Mouse (Mus musculus) yolk sac, embryonic 10.5 days (tissue): ENCODE measurements around the gene Islr.

Experiments
- DNase-seq: peaks from one replicate; pipeline ENCODE4 v3.0.0-alpha.2; 2017; ENCODE audit warnings: low spot score

Gene Islr

DNA sequence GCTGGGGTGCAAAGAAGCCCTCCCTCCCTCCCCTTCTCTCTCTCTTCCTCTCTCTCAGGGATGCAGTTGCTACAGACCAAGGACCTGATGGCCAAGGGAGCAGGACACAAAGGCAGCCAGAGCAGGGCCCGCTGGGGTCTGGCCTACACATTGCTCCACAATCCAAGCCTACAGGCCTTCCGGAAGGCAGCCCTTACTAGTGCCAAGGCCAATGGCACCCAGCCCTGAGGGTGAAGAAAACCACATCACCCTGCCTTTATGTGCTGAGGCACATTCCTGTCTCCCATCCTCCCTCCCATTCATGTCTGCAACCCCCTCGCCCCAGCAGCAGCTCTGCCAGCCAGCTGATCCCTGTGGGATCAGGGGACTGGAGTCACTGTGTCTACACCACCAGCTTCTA, 51.0 kb downstream of the Islr start:
- DNase-seq = no peak

DNA sequence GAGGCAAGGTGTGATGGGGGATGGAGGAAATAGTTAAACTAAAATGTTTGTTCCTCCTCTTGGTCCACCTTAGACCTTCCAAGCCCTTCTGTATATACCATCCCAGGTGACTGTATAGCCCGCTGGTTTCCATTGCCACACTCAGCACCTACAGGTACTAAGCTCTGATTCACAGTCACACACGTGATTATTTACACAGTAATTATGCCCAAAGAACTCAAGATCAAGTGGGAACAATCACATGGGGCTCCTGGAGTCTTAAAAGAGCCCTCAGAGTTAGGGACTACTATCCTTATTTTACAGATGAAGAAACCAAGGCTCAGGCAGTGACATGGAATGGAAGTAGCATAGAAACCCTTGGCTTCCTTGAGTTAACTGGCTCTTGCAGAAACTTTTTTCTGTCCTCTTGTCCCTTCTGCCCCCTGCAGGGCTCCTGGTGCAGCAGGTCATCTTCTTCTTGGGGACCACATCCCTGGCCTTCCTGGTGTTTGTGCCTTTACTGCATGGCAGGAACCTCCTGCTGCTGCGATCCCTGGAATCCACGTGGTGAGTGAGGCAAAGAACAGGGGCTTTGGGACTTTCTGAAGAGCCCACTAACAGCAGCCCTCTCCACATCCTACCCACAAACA, 53.3 kb downstream of the Islr start:
- DNase-seq = no peak

DNA sequence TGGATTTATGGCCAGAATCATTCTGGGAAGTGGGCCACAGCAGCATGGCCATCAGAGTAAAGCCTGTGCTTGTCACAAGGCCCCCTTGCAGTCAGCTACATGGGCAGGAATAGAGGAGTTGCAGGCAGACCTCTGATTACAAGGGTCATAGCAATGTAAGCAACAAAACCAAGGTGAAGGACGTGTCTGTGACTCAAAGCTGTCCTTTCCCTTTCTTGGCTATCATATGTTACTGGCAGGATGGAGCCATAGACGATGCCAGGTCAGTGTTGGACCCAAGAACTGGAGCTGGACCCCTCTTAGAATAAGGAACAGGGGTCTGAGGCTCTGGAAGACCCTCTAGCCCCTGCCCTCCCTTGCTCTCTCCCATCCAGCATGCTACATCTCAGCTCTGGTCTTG, 55.3 kb downstream of the Islr start:
- DNase-seq = no peak

DNA sequence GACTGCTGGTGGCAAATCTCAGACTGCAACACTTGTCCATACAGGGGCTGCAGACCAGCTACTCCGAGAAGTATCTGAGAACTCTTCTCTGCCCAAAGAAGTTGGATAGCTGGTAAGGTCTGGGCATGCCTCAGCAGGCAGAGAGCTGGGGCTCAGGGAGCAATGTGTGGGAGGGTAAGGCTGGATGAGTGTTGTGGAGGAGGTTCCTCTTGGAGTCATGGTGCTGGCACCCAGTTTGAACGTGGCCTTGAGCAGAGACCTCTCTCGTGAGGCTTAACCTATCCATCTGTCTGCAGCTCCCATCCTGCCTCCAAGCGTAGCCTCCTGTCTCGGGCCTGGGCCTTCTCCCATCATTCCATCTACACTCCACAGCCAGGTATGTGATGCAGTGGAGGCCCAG, 58.7 kb downstream of the Islr start:
- no peak for DNase-seq

DNA sequence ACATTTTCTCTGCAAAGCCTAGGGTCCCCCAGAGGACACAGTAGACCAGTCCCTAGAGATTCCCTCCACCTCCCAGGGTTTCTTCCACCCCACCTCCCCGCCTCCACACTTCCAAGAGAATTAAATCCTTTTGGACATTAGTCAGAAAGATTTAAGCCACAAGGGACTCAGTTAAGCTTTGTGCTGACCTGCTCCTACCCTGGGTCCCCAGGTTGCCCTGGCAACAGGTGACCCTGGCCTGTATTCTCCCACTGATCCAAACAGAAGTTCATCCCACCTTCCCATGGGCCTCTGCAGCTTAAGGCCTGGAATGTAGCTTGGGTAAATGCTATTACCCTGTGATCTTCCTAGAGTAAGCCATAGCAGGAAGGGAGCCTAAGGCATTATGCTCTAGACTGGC, 59.4 kb downstream of the Islr start:
- DNase-seq = peak; percentile 35

DNA sequence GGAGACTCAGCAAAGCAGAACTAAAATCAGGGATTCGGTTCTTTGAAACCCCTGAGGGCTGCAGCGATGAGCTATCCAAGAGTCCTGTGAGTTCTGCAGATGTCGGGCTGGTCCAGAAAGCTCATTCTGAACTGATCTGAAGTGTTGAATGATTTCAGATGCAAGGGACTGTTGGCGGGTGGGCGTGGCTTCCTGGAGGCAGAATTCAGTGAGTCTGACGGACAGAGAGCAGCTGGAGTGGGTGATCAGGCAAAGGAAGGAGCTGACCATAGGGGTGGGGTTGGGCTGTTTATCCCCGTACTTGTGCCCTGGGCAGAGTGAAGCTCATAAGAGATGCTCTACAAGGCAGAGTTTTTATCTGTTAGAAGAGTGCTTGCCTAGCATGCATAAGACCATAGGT, 60.7 kb downstream of the Islr start:
- no peak for DNase-seq

DNA sequence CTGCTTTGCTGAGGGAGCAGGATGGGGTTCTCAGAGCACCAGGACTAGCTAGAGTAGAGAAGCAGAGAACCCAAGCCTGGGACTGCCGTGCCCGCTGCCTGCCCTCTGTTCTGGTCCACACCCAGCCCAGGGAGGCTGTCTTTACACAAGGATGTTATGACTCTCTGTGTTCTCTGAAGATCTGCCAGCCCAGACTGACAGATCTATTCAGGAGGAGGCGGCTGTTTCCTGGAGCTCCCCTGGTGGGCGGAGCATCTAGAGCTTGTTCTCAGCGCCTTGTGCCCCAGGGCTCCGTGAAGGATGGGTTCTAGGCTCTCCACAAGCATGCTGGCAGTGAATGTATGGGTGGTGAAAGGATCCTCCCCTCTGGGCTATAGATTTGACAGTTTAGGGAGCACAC, 64.2 kb downstream of the Islr start:
- DNase-seq = no peak

DNA sequence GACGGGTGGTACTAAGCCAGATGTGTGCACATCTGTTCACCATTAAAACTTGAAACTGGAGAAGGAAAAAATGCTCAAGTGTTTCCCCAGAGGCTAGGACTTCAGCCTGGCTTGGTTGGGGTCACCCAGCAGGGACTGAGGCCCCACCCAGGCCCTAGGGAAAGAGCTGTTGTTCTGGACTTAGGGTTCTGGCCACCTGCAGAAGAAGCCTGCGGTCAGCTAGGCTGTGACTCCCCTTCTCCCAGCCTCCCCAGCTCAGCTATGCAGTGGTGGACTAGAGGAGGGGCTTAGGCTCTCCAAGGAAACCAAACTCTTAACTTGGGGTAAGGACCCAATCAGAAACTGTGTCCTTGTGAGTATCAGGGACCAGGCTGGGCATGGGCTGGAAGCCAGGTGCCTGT, 68.2 kb downstream of the Islr start:
- no peak for DNase-seq

DNA sequence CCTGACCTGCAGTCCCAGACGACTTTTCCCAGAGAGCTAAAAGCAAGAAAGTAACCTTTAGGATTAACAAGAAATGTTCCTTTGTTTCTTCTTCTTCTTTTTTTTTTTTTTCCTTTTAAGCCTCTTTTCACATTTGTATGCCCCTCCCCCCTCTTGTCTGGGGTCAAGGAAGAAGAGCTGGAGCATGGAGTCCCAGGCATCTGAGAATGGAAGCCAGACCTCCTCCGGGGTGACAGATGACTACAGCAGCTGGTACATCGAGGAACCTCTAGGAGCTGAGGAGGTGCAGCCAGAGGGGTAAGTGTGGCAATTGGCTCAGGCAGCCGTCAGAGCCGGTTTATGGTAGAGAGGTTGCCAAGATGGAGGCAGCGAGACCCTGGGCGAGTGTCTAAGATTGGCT, 69.2 kb downstream of the Islr start:
- DNase-seq = no peak

DNA sequence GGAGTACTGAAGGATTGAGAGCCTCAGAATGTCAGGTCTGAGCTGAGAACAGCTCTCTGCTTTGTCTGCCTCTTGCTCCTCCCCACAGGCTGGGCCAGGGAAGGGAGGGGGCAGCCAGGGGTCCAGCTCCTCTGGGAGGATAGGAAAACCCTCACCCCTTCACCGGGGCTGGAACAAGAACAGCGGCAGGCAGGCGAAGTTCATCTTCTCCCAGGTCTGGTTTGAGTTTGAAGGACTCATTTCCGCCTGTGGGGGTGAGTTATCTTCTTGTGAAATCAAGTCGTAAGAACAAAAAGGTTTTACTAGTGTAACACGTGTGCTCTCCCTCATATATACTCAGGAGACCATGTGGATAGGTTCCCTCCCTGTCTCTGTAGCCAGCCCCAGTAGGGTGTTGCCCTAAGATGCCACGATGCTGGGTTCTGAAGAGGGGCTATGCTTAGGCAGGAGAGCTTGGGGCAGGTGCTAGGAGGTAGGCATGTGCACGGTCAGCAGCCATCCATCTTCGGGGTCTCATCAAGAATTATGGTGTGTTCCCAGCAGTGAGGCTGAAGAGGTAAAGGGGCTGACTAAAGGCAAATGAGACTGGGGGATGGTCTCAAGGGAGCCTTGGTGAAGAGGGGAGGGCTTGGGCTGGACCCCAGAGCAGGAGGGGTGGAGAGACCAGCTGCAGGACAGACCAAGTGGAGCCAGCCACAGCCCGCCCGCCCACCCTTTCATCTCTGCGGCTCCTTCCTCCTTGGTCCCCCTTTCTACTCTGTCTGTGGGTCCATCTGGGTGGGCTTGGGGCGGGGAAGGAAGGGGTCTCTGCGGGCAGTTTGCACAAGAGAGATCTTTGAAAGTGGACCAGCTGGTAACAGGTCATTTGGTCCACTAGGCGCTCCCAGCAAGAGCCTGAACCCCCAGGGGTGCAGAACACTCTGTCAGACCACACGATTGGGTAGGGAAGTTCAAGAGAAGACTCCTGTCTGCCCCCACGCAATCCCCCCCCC, 69.9 kb downstream of the Islr start:
- DNase-seq = peak; percentile 29

DNA sequence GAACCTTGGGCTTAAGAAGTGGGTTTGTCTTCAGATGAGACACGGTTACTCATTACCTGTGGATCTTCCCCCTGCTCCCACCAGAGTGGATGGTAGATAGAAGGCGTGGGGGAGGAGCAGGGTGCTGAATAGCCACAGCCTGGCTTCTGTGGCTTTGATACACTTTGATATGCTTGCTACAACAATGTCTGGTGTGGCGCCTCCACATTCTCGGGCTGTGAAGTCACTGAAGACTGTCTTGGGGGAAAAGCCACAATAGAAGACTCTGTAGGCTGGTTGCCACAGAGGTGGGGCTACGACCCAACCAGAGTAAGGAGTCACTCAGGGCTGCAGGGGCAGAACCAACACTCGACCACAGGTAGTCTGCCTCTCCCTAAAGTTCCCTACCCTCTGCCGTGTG, 72.4 kb downstream of the Islr start:
- DNase-seq = no peak

DNA sequence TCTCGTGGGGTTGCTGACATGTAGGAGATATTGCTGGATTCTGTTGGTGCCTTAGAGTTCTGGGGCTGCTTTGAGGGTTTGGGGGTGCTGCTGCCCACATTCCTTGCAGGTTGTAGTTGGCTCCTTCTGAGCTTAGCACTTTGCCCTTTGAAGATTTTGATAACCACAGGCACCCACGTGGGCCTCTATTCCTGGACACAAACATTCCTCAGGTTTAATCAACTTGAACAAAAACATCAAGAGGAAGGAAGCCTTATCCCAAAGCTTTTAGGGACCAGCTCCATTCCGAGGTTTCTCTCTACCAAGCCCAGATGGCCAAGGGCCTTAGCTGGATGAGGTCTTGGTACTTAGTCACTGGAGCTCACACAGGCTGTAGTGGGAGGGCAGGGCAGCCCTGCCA, 73.2 kb downstream of the Islr start:
- DNase-seq = no peak

DNA sequence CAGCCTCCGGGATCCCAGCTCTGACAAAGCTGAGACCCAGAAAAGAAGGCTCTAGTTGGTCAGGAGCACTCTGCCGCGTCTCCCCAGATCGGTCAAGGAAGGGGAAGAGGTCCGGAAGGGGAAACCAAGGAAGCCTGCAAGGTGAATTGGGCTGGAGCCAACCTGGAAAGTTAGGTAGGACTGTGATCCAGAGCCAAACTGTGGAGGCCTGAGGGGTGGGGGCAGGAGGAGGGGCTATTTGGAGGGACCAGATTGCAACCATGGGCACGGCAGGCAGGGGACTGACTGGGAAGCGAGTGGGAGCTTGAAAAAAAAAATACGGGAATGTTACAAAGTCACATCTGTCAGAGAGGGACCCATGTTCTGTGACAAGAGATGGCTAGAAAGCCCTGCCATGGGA, 74.6 kb downstream of the Islr start:
- DNase-seq = no peak

DNA sequence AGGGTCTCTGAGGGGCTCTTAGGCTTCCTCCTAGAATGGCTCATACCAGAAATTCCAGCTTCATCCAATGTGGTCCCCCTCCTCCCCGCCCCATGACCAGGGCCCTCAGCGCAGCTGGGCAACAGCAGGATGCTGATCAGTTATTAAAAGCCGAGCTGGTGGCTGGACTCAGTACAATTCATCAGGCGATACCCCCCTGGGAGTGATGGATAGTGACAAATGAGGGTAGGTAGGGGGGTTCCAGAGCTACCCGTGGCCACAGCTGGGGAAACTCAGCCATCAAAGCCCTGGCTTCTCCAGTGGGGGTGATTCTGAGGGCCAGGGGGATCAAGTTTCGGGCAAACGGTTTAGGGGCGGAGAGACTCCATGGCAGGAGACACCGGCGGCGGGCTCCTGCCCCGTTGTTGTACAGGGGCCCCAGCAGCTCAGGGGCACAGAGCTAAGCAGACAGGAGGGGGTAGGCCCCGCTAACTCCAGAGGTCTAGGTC, 75.1 kb downstream of the Islr start:
- DNase-seq = peak; percentile 33

DNA sequence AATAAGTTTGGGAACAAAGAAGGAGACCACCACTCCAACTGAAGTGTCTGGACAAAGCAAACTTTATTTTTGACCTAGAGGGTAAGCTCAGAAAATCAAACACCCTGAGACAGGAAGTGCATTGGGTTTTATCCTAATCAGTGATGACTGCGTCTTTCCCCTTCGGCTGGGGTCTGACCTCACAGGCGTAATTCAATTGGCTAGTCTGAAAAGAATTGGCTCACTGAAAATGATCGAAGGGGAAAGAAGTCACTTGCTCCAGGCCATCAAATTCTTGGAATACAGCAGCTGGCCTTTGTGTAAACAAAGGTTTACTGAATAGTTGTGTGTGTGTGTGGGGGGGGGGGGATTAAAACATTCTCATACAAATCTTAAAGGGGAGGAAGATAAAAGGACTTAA, 78.3 kb downstream of the Islr start:
- DNase-seq = no peak

DNA sequence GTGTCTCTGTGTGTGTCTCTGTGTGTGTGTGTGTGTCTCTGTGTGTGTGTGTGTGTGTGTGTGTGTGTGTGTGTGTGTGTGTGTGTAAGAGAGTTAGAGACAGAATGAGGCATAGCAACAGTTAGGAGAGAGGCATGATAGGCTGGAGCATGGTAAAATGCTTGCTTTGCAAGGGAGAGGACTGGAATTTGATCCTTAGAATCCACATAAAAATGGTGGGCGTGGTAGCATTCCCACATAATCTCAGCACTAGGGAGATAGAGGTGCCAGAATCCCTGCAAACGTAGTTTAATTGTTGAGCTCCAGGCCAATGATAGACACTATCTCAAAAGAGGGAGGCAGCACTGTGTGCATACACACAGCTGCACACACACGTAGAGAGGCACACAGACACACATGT, 79.0 kb downstream of the Islr start:
- no peak for DNase-seq

DNA sequence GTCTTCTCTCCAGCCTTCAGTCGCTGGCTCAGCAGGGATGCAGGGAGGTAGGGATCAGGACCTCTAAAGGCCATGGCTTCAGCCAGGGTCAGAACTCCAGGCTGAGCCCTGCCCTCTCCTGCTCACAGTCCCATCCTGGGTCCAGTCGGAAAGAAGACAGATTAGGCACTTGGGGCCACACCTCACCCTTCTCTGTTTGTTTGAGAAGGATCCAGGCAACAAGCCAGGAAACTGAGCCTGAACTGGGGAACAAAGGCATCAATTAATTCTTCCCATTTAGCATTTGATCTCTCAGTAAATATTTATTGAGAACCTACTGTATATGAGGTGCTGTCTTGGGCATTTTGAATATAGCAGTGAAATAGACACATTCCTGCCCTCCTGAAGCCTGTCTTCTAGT, 85.4 kb downstream of the Islr start, which contains the start of gene Ccdc33:
Gene Ccdc33 (minus strand): TSS at position 153 of the 400 bp plus-strand sequence.
- DNase-seq = no peak

DNA sequence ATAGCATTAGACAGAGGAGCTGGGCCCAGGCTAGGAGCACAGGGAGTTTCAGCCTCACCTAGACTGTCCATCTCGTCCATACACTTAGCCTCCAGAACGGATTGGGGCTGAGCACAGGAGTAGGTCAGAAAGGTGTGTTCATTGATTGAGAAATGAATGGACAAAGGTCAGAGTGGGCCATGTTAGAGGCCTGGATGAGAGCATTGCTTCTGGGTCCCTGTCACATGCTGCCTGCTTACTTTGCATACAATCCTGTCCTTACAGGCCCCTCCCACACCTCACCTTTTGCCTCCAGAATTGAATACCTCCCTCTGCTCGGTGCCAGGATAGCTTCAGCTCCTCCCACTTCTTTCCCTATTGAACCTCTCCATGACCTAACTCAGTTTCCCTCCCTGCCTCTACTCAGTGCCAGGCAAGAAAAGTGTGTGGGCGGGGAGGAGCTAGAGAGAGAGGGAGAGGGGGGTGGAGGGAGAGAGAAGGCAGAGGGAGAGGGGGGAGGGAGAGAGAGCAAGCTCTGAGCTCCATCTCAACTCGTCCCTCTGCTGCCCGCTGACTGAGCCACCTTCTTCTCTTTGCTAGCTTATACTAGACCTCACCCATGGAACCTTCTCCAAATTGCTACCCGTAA, 88.0 kb downstream of the Islr start:
- peak; percentile 64 for DNase-seq

DNA sequence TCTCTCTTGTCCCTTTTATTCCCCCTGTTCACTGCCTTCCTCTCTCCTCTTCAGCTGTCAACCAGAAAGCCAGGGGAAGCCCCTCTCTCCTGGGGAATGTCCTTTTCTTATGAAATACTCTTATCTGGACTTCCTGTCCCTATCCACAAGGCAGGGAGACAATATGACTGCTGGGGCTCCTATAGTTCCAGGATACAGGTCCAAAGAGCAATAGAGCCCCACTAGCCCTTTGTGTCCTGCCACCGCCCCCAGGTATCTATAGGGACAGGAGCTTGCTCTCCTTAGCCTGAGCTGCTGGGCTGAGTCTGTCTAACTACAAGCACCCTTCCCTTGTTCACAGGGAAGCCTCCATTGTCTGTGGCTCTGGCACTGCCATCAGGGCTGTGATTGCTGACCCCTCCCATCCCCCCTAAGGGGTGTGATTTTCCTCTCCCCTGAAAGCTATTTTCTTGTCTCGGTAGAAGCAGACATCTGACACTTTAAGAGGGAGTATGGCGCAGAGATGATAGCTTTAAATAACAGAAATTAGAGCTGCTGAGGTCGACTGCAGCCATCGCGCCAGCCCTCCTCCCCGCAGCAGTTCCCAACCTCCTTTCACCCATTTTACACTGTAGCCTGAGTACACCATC, 88.7 kb downstream of the Islr start:
- DNase-seq = no peak

DNA sequence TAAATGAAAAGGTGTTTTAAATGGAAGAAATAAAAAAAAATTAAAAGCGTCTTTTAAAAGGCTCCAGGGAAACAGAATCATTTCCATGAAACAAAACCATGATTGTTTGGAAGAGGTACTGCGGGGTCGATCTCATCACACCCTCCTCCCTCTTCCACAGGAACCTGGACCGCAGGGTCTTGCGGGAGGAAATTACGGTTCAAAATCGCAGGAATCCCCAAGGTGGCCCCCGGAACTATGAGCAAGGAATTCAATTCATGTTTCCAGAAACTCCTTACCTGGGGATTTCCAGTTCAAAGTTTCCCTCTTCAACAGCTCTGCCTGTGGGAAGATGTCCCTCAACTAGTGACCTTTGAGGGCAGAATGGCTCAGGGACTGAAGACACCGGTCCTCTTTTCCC, 90.1 kb downstream of the Islr start:
- DNase-seq = no peak

DNA sequence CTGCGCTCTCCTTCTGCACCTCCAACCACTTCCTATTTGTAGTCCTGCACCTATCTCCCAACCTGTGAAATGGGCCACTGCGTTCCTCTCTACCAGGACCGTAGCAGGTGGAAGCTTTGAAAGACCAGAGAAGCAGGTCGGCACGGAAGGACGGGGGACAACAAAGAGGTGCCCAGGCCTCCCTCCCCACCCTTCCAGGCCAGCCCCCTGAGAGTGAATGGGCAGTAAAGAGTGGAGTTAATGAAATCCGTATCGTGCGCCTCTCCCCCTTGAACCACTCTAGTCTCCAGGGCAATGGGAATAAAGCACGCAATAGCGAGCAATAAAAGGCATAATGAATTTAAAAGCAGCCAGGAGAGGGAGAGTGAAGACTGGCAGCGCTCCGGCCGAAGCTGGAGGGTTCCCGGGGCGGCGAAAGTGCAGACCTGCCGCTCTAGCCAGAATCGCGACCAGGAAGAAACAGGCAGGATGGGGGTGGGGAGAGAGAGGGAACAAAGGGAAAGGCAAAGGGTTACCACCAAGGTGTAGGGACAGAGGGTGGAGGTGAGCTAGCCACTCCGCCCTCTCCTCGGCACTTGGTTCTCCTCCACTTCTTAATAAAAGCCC, 90.7 kb downstream of the Islr start:
- DNase-seq = no peak

DNA sequence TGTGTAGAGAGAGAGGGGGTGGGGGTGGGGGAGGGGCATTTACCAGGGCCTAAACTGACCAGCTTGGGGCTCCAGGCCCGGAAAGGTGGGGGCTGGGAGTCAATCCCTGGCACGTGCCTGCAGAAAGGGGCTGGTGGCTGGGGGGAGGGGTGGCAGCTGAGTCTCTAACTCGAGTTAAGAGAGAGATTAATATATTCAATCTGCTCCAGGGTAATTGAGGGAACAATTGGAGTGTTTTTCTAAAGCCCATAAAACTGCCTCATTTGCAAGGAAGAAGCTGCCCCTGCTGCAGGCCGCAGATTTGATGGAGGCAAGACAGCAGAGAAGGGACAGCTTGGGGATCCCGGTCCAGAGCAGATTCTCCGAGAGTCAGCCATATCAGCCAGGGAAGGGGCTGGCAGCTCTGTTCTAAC, 91.2 kb downstream of the Islr start:
- DNase-seq = no peak
